Mouse (Mus musculus) adrenal gland (tissue): ENCODE results near the gene Syt9.
"Not testable (repeated sequence)": the region's sequence is repeated elsewhere in the genome, so short reads cannot be mapped to it uniquely, and the experiment has no call there.

ENCODE experiments used
- intact Hi-C: fragments of 180-260 bp; cut with DNase I; formaldehyde crosslinking; loops from one replicate; pipeline ENCODE4 v1.15.1; 2025

Syt9 gene

GRCm38 (mm10) chr7:107461167-107461566 lies 90.6 kb downstream of the Syt9 start:
- intact Hi-C loops: no loop called here

DNA sequence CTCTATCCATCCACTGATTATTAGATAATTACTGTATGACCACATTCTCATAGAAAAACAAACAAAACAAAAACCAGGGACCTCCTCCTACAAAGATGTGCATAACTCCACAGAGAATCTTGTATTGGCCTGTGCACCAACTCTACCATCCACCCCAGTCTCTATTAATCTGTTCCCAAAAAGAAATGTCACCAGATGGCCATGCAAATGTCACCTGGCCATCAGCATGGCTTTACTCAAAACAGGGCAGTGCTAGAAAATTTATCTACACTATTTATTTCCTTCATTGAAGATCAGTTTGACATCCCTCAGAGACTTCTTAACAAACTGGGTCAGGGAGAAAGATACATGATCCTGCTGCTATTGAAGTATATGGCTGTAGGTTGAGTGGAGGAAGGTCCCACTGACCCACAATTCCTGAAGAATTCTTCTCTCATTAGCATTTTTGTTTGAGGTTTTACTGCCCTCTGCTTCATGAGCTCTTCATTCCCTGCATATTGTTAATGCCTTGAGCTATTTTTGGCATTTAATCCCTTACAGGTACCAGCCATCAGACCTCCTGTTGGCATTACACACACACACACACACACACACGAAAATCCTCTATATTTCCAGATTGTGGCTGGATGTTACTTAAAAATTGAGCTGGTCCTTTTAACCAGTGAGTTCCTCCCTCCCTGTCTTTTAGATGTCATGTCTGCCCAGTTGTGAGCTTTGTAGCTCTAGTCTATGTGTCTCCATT lies 91.3 kb downstream of the Syt9 start:
- intact Hi-C loops: no loop called here

DNA sequence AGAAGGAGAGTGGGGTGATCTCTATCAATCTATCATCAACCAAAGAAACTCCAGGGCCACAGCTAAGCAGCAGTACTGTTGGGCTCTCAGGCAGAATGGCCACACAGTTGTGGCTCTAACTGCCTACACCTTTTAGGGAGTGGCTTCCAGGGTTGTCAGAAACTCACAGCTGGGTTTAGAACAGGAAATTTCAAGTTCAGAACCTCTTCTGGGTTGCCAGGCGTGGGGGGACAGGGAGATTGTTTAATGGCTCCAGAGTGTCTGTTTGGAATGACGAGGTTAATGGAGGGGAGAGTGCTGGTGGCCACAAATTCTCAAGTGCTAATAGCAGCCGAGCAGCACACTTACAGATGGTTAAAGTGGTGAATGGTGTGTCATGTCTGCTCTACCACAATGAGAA lies 92.4 kb downstream of the Syt9 start:
- intact Hi-C loops: no loop called here

DNA sequence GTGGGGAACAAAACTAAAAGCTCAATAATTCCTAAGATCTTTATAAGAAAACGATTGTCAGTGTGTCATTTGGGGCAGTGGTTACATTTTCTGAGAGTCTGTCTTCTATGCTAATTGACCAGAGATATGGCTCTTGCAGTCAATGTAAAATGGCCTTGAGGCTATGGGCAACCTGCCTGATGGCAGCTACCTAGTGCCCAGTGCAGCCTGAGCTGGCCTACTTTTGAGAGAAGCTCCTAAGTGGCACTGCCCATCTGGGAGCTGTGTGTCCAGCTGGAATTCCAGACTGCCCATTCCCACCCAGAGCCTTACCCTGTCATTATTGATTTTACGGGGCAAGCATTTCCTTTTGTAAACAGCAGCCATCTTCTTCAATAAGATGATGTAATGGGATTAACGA lies 94.6 kb downstream of the Syt9 start:
- intact Hi-C loops: no loop called here

GRCm38 (mm10) chr7:107478979-107479965 lies 108.7 kb downstream of the Syt9 start:
- intact Hi-C loops: no loop called here

GRCm38 (mm10) chr7:107485709-107486108 lies 115.2 kb downstream of the Syt9 start:
- intact Hi-C loops: not testable (repeated sequence)

- intact Hi-C loops: no loop called here
Observed at GRCm38 (mm10) chr7:107495428-107495827, 124.9 kb downstream of the Syt9 start.

- intact Hi-C loops: no loop called here
Observed at GRCm38 (mm10) chr7:107496923-107497322, 126.4 kb downstream of the Syt9 start.

DNA sequence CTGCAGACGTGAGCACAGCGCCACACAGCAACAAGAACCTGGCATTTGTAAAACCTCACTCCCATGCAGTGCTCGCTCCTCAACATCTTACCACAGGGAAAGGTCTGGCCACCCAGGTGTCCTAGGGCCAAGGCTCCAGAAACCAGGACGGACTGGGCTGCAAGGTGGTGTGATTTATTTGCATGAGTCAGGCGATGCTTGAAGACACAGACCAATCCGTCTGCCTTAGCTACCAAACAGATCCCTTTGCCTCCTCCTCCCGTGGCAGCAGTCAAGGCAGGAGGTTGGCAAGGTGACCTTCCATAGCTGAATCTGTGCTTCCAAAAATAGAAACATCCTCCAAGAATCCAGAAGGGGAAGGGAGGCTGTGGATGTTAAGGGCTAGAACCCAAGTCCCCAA lies 130.1 kb downstream of the Syt9 start:
- intact Hi-C loops: no loop called here

GRCm38 (mm10) chr7:107504761-107505712 lies 134.5 kb downstream of the Syt9 start:
- intact Hi-C loops: no loop called here

DNA sequence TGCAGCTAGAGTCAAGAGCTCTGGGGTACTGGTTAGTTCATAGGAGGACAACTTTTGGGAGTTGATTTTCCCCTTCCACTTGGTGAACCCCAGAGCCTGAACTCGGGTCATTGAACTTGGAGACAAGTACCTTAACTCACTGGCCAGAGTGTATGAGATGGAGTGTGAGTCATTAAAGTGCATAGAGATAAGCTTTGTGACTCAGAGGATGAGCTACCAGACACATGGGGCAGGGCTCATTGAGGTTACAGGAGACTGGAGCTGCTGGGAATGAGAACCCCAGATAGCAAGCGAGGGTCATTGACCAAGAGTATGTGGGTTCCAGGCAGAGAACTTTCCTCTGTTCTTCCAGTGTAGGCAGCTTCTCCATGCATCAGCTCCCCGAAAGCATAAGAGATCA lies 137.4 kb downstream of the Syt9 start:
- intact Hi-C loops: no loop called here

DNA sequence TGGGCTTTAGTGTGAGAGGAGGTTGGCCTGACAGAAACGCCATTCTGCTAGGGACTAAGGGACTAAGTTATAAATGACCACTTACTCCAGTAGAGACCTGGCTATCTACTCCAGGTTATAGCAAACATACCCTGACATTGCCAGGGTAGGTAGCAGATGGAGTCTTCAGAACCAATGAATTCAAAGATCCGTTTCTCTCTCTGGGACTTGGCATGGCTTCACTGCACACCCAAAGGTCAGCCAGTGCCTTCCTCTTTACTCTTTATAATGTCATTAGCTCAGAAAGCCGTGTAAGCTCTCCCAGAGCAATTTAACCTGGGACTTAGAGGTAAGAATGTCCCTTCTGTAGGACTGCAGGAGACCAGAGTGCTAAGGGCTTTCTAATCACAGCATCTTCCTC lies 139.2 kb downstream of the Syt9 start:
- intact Hi-C loops: no loop called here

GRCm38 (mm10) chr7:107516704-107517410 lies 146.3 kb downstream of the Syt9 start:
- intact Hi-C loops: no loop called here

- intact Hi-C loops: no loop called here
Observed at GRCm38 (mm10) chr7:107519256-107520025, 148.9 kb downstream of the Syt9 start.

GRCm38 (mm10) chr7:107521411-107521810 lies 150.9 kb downstream of the Syt9 start:
- intact Hi-C loops: no loop called here

DNA sequence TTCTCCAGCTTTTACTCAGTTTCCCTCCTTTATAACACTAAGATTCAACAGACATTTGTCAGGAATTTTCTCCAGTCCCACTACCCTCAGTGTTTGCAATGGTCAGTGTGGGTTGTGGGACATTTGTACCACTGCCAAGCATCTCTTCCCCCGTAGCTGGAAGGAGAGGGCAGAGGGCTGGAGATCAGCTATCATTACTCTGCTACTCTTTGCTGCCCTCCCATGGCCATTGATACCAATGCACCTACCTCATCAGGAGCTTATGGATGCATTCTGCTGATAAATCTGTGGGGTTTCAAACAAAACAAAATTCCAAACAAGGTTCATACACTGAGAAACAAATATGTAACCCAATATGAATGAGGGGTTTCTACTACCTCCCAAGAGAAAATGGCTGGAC lies 155.8 kb downstream of the Syt9 start:
- intact Hi-C loops: loop anchor here (5.0 kb wide), 2 partner anchors 294 to 309 kb away; no protein-coding TSS in a partner anchor

DNA sequence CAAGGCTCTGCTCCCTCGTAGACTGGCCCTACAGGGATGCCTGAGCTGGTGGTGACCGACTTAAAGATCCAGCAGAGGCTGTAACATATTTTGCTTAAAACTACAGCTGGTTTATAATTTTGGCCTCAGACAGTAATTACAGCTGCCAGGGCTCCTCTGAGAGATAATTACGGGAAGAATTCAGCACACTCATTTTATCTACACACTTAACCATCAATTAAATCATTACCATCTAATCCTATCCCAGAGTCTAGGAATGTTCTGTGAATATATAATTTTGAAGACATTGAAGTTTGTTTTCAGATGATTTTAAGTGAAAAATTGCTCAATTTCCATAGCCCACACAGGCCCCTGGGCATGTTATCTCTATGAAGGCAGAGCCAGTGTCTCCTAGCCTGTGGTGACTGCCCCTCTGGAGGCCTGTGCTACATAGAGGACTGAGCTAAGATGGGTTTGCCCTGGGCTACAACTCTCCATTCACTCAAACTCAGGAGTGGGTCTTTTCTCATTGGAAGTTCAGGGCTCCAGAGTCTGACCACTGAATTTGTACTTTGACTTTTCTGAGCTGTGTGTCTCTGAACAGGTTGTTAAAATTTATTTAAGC lies 157.7 kb downstream of the Syt9 start:
- intact Hi-C loops: loop anchor here (5.0 kb wide), 2 partner anchors 296 to 311 kb away; no protein-coding TSS in a partner anchor

DNA sequence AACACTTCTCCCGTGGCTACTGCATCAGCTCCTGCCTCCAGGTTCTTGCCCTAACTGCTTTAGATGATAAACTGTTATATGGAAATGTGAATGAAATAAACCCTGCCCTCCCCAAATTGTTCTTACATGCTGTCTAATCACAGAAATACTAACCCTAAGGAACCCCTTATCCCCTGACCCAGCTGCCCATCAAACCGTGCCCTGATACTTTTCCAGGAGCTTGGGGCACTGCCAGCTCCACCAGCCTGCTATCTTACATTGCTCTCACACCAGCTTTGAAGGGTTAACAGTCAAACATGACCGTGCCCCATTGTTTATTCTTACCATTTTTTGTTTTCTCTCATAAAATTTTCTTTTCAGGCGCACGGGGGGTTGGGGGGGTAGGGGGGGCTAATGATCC lies 158.8 kb downstream of the Syt9 start:
- intact Hi-C loops: loop anchor here (5.0 kb wide), 2 partner anchors 297 to 312 kb away; no protein-coding TSS in a partner anchor

DNA sequence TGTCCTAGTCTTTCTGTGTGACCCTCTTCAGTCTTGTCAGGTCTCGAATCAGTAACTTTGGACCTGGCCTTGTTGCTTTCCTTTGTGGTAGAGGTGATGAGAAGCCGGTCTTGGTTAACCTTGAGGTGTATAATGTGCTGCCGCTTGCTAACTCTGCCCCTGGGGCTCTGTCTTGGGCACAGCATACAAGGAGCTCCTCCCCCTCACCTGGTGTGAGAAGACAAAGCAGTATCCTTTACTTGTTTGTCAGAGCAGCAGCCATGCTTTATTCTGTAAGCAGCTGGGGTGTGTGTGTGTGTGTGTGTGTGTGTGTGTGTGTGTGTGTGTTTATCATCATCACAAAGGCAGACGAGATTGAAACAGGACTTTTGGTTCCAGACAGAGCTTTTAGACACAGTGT lies 164.8 kb downstream of the Syt9 start:
- intact Hi-C loops: no loop called here
